26 mouse cellular contexts compared by ENCODE assay signal in the genomic region with DNA sequence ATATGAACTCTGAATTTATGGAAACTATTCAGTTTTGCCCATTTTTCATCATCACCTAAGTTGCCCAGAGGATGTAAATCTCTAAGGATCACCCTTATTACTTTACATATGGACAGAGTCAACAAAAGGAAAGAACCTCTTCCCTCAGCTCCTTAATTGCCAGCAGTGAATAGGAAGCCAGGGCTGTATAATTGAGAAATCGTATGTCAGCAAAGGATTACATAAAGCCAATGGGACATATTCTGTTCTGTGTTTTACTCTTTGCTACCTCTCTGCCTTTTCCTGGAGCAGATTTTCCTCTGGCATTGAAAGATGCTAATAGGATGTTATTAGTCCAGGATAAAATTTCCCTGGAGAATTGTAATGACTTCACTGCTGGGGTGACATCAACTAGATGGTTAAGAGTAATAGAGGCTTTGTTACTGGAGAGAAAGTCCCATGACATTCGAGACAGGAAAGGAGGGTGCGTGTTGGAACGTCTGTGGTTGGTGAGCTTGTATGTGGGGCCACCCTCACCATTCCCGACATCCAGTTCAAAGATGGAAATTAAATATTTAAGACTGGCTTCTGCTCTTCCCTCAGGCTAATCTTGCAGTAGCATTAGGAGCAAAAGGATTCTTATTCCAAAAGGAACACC.
A peak's percentile ranks its signal among the peaks of the same experiment; 100 is the strongest.
DNase-seq lines count a peak whose midpoint lies in the region; ATAC-seq and TF ChIP-seq lines count a peak whose summit lies in the region.
"Had no signal": no experiment of that assay in that cellular context is flagged by ENCODE, and none has a peak within 500 bp of the region (broad histone marks: within the 10 kb centered on the region; RNA-seq: fewer than 3 reads in every experiment).

No protein-coding gene starts in this region.

- no peak overlapping the region for H3K4me2 ChIP-seq in heart, embryonic 11.5 days
- no peak overlapping the region for H3K4me2 ChIP-seq in midbrain, embryonic 13.5 days (replicated peaks)
- no peak overlapping the region for H3K4me2 ChIP-seq in neural tube, embryonic 13.5 days
- no peak overlapping the region for H3K4me2 ChIP-seq in forebrain, postnatal 0 days (ENCODE audit: low read depth)
- H3K4me2 ChIP-seq: embryonic facial prominence, embryonic 12.5 days; forebrain, embryonic 12.5 days; limb, embryonic 15.5 days; liver, embryonic 15.5 days; lung, embryonic 15.5 days had no signal

- no peaks in the 10 kb centered on the region for H3K9me3 ChIP-seq in heart, embryonic 11.5 days (replicated peaks; ENCODE audit: control insufficient read depth, low read length)
- H3K9me3 ChIP-seq in midbrain, embryonic 13.5 days: no peaks in the 10 kb centered on the region
- no peaks in the 10 kb centered on the region for H3K9me3 ChIP-seq in neural tube, embryonic 13.5 days
- no peaks in the 10 kb centered on the region for H3K9me3 ChIP-seq in forebrain, postnatal 0 days (ENCODE audit: low read length)
- H3K9me3 ChIP-seq: embryonic facial prominence, embryonic 12.5 days; forebrain, embryonic 12.5 days; limb, embryonic 15.5 days; liver, embryonic 15.5 days; lung, embryonic 15.5 days had no signal

- TF ChIP-seq POLR2A in brain, embryonic 14.5 days (IDR thresholded peaks at IDR 0.05; ENCODE audit: borderline replicate concordance, extremely low read depth, insufficient read depth, insufficient read length, poor library complexity, severe bottlenecking): no peak

- WGBS in heart, embryonic 11.5 days (ENCODE audit: insufficient replicate concordance): 86% methylated on average over 5 of the region's 5 CpGs
- WGBS in midbrain, embryonic 13.5 days: 63% methylated on average over 5 of the region's 5 CpGs
- WGBS in neural tube, embryonic 13.5 days: 47% methylated on average over 5 of the region's 5 CpGs
- WGBS in forebrain, postnatal 0 days: 81% methylated on average over 5 of the region's 5 CpGs

- no peak for ATAC-seq in heart, embryonic 11.5 days (replicated peaks; ENCODE audit: insufficient number of reproducible peaks, low FRiP score, low TSS enrichment)
- peak; percentile 90 for ATAC-seq in midbrain, embryonic 13.5 days
- ATAC-seq in neural tube, embryonic 13.5 days (ENCODE audit: low read depth): peak; percentile 40; the same call in 1 of the 2 replicates
- ATAC-seq in forebrain, postnatal 0 days: no peak
- ATAC-seq: CD4-positive, CD25-positive, alpha-beta regulatory T cell, adult 4 months had no signal

- no peak for TF ChIP-seq CTCF in brain, embryonic 14.5 days (IDR thresholded peaks at IDR 0.05; ENCODE audit: borderline replicate concordance, extremely low read depth, insufficient read depth, insufficient read length)
- no peak for TF ChIP-seq CTCF in forebrain, postnatal 0 days (IDR thresholded peaks at IDR 0.05; ENCODE audit: low read depth)

- no peaks in the 10 kb centered on the region for H3K4me1 ChIP-seq in heart, embryonic 11.5 days (ENCODE audit: control insufficient read depth, insufficient read depth, low read length)
- no peaks in the 10 kb centered on the region for H3K4me1 ChIP-seq in midbrain, embryonic 13.5 days (replicated peaks)
- H3K4me1 ChIP-seq in neural tube, embryonic 13.5 days (replicated peaks): no peaks in the 10 kb centered on the region; the same call in 1 of the 2 replicates
- no peaks in the 10 kb centered on the region for H3K4me1 ChIP-seq in forebrain, postnatal 0 days (ENCODE audit: insufficient read depth)
- H3K4me1 ChIP-seq: embryonic facial prominence, embryonic 12.5 days; forebrain, embryonic 12.5 days; limb, embryonic 15.5 days; liver, embryonic 15.5 days; lung, embryonic 15.5 days had no signal

- no peak overlapping the region for H3K4me3 ChIP-seq in heart, embryonic 11.5 days (ENCODE audit: low read depth, low read length)
- no peak overlapping the region for H3K4me3 ChIP-seq in midbrain, embryonic 13.5 days (replicated peaks)
- H3K4me3 ChIP-seq in neural tube, embryonic 13.5 days: no peak overlapping the region
- H3K4me3 ChIP-seq in forebrain, postnatal 0 days (ENCODE audit: low read depth, low read length): no peak overlapping the region
- H3K4me3 ChIP-seq: embryonic facial prominence, embryonic 12.5 days; erythroblast, embryonic 14.5 days; forebrain, embryonic 12.5 days; left cerebral cortex, adult 2 months; limb, embryonic 15.5 days; liver, embryonic 15.5 days; lung, embryonic 15.5 days had no signal

- no peak overlapping the region for H3K27ac ChIP-seq in heart, embryonic 11.5 days (ENCODE audit: low read depth, low read length)
- H3K27ac ChIP-seq in midbrain, embryonic 13.5 days: no peak overlapping the region
- H3K27ac ChIP-seq in neural tube, embryonic 13.5 days (replicated peaks): no peak overlapping the region
- H3K27ac ChIP-seq in forebrain, postnatal 0 days (ENCODE audit: low read depth, low read length): no peak overlapping the region
- H3K27ac ChIP-seq: embryonic facial prominence, embryonic 12.5 days; forebrain, embryonic 12.5 days; kidney, postnatal 0 days; left cerebral cortex, adult 2 months; limb, embryonic 15.5 days; liver, embryonic 15.5 days; lung, embryonic 15.5 days; stomach, postnatal 0 days had no signal

- H3K36me3 ChIP-seq in heart, embryonic 11.5 days (ENCODE audit: control insufficient read depth, insufficient read depth, low read length): no peaks in the 10 kb centered on the region
- no peaks in the 10 kb centered on the region for H3K36me3 ChIP-seq in midbrain, embryonic 13.5 days
- no peaks in the 10 kb centered on the region for H3K36me3 ChIP-seq in neural tube, embryonic 13.5 days
- no peaks in the 10 kb centered on the region for H3K36me3 ChIP-seq in forebrain, postnatal 0 days (ENCODE audit: insufficient read depth)
- H3K36me3 ChIP-seq: embryonic facial prominence, embryonic 12.5 days; forebrain, embryonic 12.5 days; limb, embryonic 15.5 days; liver, embryonic 15.5 days; lung, embryonic 15.5 days had no signal

- DNase-seq in heart, adult 11 months: peak; percentile 9
- peak; percentile 56 for DNase-seq in brain, embryonic 14.5 days (ENCODE audit: low read depth)
- no peak for DNase-seq in lung, postnatal 14 days
- DNase-seq in forebrain, postnatal 0 days: no peak
- DNase-seq: adrenal gland, postnatal 14 days; cerebellum, adult 8-10 months; cerebellum, postnatal 36 days; heart, postnatal 4 days; kidney, adult 2 months; layer of hippocampus, adult 9-11 months; left cerebral cortex, postnatal 4 days; lung, postnatal 4 days; thymus, adult 2 months had no signal

- H3K27me3 ChIP-seq in heart, embryonic 11.5 days (ENCODE audit: control insufficient read depth, insufficient read depth, low read length): no peaks in the 10 kb centered on the region
- no peaks in the 10 kb centered on the region for H3K27me3 ChIP-seq in midbrain, embryonic 13.5 days
- no peaks in the 10 kb centered on the region for H3K27me3 ChIP-seq in neural tube, embryonic 13.5 days
- H3K27me3 ChIP-seq in forebrain, postnatal 0 days (ENCODE audit: insufficient read depth, low read length): no peaks in the 10 kb centered on the region
- H3K27me3 ChIP-seq: embryonic facial prominence, embryonic 12.5 days; forebrain, embryonic 12.5 days; limb, embryonic 15.5 days; liver, embryonic 15.5 days; lung, embryonic 15.5 days had no signal

- H3K9ac ChIP-seq in heart, embryonic 11.5 days (ENCODE audit: low read depth, low read length): no peak overlapping the region
- no peak overlapping the region for H3K9ac ChIP-seq in midbrain, embryonic 13.5 days (replicated peaks)
- no peak overlapping the region for H3K9ac ChIP-seq in neural tube, embryonic 13.5 days
- H3K9ac ChIP-seq in forebrain, postnatal 0 days: no peak overlapping the region
- H3K9ac ChIP-seq: embryonic facial prominence, embryonic 12.5 days; forebrain, embryonic 12.5 days; limb, embryonic 15.5 days; liver, embryonic 15.5 days; lung, embryonic 15.5 days had no signal

Comparison
In these comparisons a context has a peak if more than half of its experiments do, and no peak if none do; other contexts are left out.
1. DNase-seq: peak in heart, adult 11 months (single experiment) and brain, embryonic 14.5 days (single experiment); none in lung, postnatal 14 days (single experiment) and forebrain, postnatal 0 days (single experiment).
2. ATAC-seq: peak in midbrain, embryonic 13.5 days (single experiment) and neural tube, embryonic 13.5 days (single experiment); none in heart, embryonic 11.5 days (single experiment) and forebrain, postnatal 0 days (single experiment).